8 mouse cellular contexts compared by ENCODE assay signal in the genomic region with DNA sequence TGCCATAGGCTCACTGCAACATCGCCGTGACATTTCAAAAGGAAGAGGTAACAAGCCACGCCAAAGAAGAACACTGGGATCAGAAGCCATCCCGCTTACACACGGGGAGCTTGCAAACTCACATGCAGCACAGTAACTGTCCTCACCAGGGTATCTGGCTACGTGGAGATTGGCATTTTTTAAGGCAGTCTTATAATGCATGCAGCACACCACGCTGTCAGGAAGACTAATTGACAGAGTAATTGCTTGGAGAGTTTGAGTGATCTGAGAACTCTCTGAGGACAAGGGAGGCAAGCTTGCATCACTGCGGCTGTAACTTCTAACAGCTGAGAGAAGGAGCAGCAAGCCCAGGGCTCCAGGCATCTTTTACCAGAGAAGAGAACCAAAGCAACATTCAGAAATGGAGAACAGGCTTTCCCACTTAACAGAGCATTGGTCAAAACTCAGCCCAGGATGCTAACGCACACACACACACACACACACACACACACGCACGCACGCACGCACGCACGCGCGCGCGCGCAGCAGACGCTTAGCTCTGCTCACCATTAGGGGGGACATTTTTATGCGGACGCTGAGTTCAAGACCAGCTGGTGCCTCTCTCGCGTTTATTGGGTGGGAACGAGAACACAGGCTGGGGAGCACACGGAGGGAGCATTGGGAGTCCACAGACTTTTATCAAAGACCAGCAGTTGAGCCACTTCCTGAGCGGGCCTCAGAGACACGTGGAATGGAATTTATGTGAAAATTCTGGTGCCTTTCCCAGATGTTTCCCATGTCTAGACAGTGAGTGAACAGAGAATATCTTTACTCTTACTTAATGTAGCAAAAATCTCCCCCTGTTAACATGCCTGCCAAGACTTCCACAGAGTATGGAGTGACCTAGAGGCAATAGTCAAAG.
A peak's percentile ranks its signal among the peaks of the same experiment; 100 is the strongest.
DNase-seq lines count a peak whose midpoint lies in the region; ATAC-seq and TF ChIP-seq lines count a peak whose summit lies in the region.

No protein-coding gene starts in this region.

- no peak overlapping the region for H3K4me3 ChIP-seq in liver, embryonic 12.5 days
- H3K4me3 ChIP-seq in embryonic fibroblast, embryonic 13.5 days (ENCODE audit: insufficient read depth, low read length): no peak overlapping the region
- H3K4me3 ChIP-seq in hindbrain, embryonic 12.5 days: no peak overlapping the region
- peak overlapping the region; percentile 16; the same call in 1 of the 2 replicates for H3K4me3 ChIP-seq in neural tube, embryonic 13.5 days

- 0 out of 2 replicates have a peak overlapping the region, but pooled peaks have one; percentile 20 for H3K4me2 ChIP-seq in liver, embryonic 12.5 days
- peak overlapping the region; percentile 37 for H3K4me2 ChIP-seq in hindbrain, embryonic 12.5 days (replicated peaks)
- H3K4me2 ChIP-seq in neural tube, embryonic 13.5 days: peak overlapping the region; percentile 41

- no peaks in the 10 kb centered on the region for H3K36me3 ChIP-seq in liver, embryonic 12.5 days
- no peaks in the 10 kb centered on the region for H3K36me3 ChIP-seq in hindbrain, embryonic 12.5 days
- no peaks in the 10 kb centered on the region for H3K36me3 ChIP-seq in neural tube, embryonic 13.5 days

- TF ChIP-seq CTCF in embryonic fibroblast, embryonic 13.5 days (IDR thresholded peaks at IDR 0.05; ENCODE audit: borderline replicate concordance, insufficient read depth, low read length): no peak

- H3K9me3 ChIP-seq in liver, embryonic 12.5 days (replicated peaks): no peaks in the 10 kb centered on the region
- no peaks in the 10 kb centered on the region for H3K9me3 ChIP-seq in hindbrain, embryonic 12.5 days (replicated peaks)
- H3K9me3 ChIP-seq in neural tube, embryonic 13.5 days: no peaks in the 10 kb centered on the region

- no peak for ATAC-seq in liver, embryonic 12.5 days
- peak; percentile 29; the same call in 1 of the 2 replicates for ATAC-seq in hindbrain, embryonic 12.5 days (ENCODE audit: low FRiP score)
- ATAC-seq in neural tube, embryonic 13.5 days (ENCODE audit: low read depth): no peak

- H3K27ac ChIP-seq in liver, embryonic 12.5 days: no peak overlapping the region
- H3K27ac ChIP-seq in embryonic fibroblast, embryonic 13.5 days (ENCODE audit: insufficient read depth, low read length): peak overlapping the region; percentile 96
- H3K27ac ChIP-seq in hindbrain, embryonic 12.5 days: no peak overlapping the region
- no peak overlapping the region for H3K27ac ChIP-seq in neural tube, embryonic 13.5 days (replicated peaks)

- no peak overlapping the region for H3K9ac ChIP-seq in liver, embryonic 12.5 days
- no peak overlapping the region for H3K9ac ChIP-seq in hindbrain, embryonic 12.5 days
- H3K9ac ChIP-seq in neural tube, embryonic 13.5 days: no peak overlapping the region

- H3K27me3 ChIP-seq in liver, embryonic 12.5 days (replicated peaks): peaks cover 8% of the 10 kb centered on the region; the same call in 1 of the 2 replicates
- peaks cover 4% of the 10 kb centered on the region; the same call in 1 of the 2 replicates for H3K27me3 ChIP-seq in hindbrain, embryonic 12.5 days
- no peaks in the 10 kb centered on the region for H3K27me3 ChIP-seq in neural tube, embryonic 13.5 days

- 28% methylated on average over 29 of the region's 29 CpGs for WGBS in liver, embryonic 12.5 days (ENCODE audit: insufficient replicate concordance)
- 40% methylated on average over 29 of the region's 29 CpGs for WGBS in hindbrain, embryonic 12.5 days
- 42% methylated on average over 29 of the region's 29 CpGs for WGBS in neural tube, embryonic 13.5 days

- no peak for DNase-seq in liver
- DNase-seq in urinary bladder, postnatal 14 days (ENCODE audit: low spot score): no peak
- no peak for DNase-seq in thymus, adult 18-20 months
- no peak for DNase-seq in cerebellum, adult 8-10 months

- H3K4me1 ChIP-seq in liver, embryonic 12.5 days: no peaks in the 10 kb centered on the region
- H3K4me1 ChIP-seq in embryonic fibroblast, embryonic 13.5 days (ENCODE audit: control insufficient read depth, insufficient read depth, low read length): peaks cover 7% of the 10 kb centered on the region
- peaks cover 9% of the 10 kb centered on the region for H3K4me1 ChIP-seq in hindbrain, embryonic 12.5 days
- H3K4me1 ChIP-seq in neural tube, embryonic 13.5 days (replicated peaks): peaks cover 12% of the 10 kb centered on the region

- no peak for TF ChIP-seq POLR2A in embryonic fibroblast, embryonic 13.5 days (IDR thresholded peaks at IDR 0.05; ENCODE audit: low read depth, low read length)
